Mouse (Mus musculus) MEL (cell line): Measurements from ENCODE around the gene Nisch.

ENCODE experiments used
- CTCF ChIP-seq, 3 experiments: IDR thresholded peaks in 2 of 3; conservative IDR thresholded peaks in 1 of 3; 2 replicates each; pipeline ENCODE4 v1.5.1; 2011 to 2012; ENCODE audit warnings: low read length in 3 of 3, low read depth in 2 of 3, mild to moderate bottlenecking in 2 of 3, improper control_type of control experiment in 1 of 3, inconsistent platforms in 1 of 3, mixed read lengths in 1 of 3, moderate library complexity in 1 of 3; ENCODE audit not compliant: control insufficient read depth in 1 of 3, insufficient read depth in 1 of 3, poor library complexity in 1 of 3, severe bottlenecking in 1 of 3
- EP300 ChIP-seq, 2 experiments: IDR thresholded peaks; 2 replicates each; pipeline ENCODE4 v1.6.1; 2011; ENCODE audit warnings: improper control_type of control experiment in 2 of 2, low read length in 2 of 2, low read depth in 1 of 2, mild to moderate bottlenecking in 1 of 2
- HCFC1 ChIP-seq: IDR thresholded peaks from 2 replicates; pipeline ENCODE4 v1.6.1; 2012; ENCODE audit warnings: low read depth, mild to moderate bottlenecking, inconsistent platforms, low read length, improper control_type of control experiment, moderate library complexity
- MYC ChIP-seq: IDR thresholded peaks from 2 replicates; pipeline ENCODE4 v1.6.1; 2011; ENCODE audit warnings: low read depth, mild to moderate bottlenecking, low read length, improper control_type of control experiment, moderate library complexity
- NRF1 ChIP-seq: IDR thresholded peaks from 2 replicates; pipeline ENCODE4 v1.6.1; 2014; ENCODE audit warnings: low read depth, mild to moderate bottlenecking, inconsistent platforms, low read length, improper control_type of control experiment, moderate library complexity; ENCODE audit not compliant: poor library complexity, insufficient read depth, severe bottlenecking
- POLR2A ChIP-seq, 2 experiments: IDR thresholded peaks; 2 replicates each; pipeline ENCODE4 v1.6.1; 2011 to 2012; ENCODE audit warnings: low read length in 2 of 2, mild to moderate bottlenecking in 2 of 2, control low read depth in 1 of 2, improper control_type of control experiment in 1 of 2, low read depth in 1 of 2, moderate library complexity in 1 of 2; ENCODE audit not compliant: control insufficient read depth in 1 of 2, insufficient read depth in 1 of 2, poor library complexity in 1 of 2
- POLR2AphosphoS2 ChIP-seq: IDR thresholded peaks from 2 replicates; pipeline ENCODE4 v1.6.1; 2011; ENCODE audit warnings: low read length, improper control_type of control experiment
- POLR2AphosphoS5 ChIP-seq: IDR thresholded peaks from 2 replicates; pipeline ENCODE4 v1.6.1; 2012; ENCODE audit warnings: low read depth, borderline replicate concordance, mild to moderate bottlenecking, inconsistent platforms, low read length, moderate library complexity, mixed read lengths
- TAL1 ChIP-seq: IDR thresholded peaks from 2 replicates; pipeline ENCODE4 v1.6.1; 2012; ENCODE audit warnings: mild to moderate bottlenecking, inconsistent platforms, low read length, moderate library complexity, mixed read lengths
- TCF12 ChIP-seq: IDR thresholded peaks from 2 replicates; pipeline ENCODE4 v1.6.1; 2014; ENCODE audit warnings: low read depth, mild to moderate bottlenecking, inconsistent platforms, low read length, improper control_type of control experiment, moderate library complexity
- USF1 ChIP-seq: IDR thresholded peaks from 2 replicates; pipeline ENCODE4 v1.6.1; 2014; ENCODE audit warnings: low read depth, mild to moderate bottlenecking, inconsistent platforms, low read length, improper control_type of control experiment, moderate library complexity
- ZNF384 ChIP-seq: IDR thresholded peaks from 2 replicates; pipeline ENCODE4 v1.6.1; 2012; ENCODE audit warnings: low read depth, mild to moderate bottlenecking, inconsistent platforms, low read length, improper control_type of control experiment

- TF ChIP-seq TAL1 (no peak), EP300 (IDR thresholded peaks at IDR 0.05; ENCODE audit: low read depth in 1 of 2, low read length in 2 of 2) (no peak), POLR2A (IDR thresholded peaks at IDR 0.05; ENCODE audit: control insufficient read depth in 1 of 2, insufficient read depth in 1 of 2, low read depth in 1 of 2, low read length in 2 of 2, poor library complexity in 1 of 2) (no peak), TCF12 (no peak), CTCF (IDR thresholded peaks at IDR 0.05 in 2 of 3, conservative IDR thresholded peaks at IDR 0.05 in 1 of 3; ENCODE audit: control insufficient read depth in 1 of 3, insufficient read depth in 1 of 3, low read depth in 2 of 3, low read length in 3 of 3, poor library complexity in 1 of 3, severe bottlenecking in 1 of 3) (no peak), ZNF384 (no peak), POLR2AphosphoS5 (no peak), NRF1 (no peak), POLR2AphosphoS2 (no peak), MYC (no peak), USF1 (no peak), HCFC1 (no peak)
Observed at GRCm38 (mm10) chr14:31172781-31173455, 43.8 kb downstream of the Nisch start.
